Mouse (Mus musculus): ENCODE measurements around the gene Gm10271.

The Gm10271 gene

DNA sequence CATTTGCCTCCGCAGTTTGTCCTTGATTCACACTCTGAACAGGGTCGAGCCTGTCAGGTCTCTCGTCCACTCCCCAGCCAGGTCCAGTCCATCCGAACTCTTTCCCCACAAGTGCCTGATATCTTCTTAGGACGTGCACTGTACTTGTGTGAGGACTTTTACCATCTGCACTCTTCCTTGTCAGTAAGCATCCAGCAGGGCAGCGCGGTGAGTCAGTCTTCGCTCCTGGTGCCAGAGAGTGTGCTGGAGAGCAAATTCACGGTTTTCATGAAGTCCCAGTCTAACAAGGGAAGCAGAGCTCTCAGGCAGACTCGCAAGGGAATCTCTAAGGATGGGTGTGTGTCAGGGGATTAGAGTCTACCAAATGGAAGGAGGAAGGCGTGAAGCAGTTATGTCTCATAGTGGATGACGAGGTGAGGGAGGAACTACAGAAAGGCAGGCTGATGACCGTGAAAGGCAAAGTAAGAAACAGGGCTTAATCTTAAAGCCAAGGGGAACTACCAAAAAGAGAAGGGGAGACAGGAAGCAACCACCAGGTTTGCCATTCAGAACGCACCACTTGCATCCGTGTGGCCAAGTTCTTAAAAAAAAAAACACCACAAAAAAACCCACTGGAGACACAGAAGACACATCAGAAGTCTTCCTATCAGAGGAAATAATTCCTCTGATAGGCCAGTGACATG is 40.8 kb downstream of the Gm10271 start:
- DNase-seq, result no peak

DNA sequence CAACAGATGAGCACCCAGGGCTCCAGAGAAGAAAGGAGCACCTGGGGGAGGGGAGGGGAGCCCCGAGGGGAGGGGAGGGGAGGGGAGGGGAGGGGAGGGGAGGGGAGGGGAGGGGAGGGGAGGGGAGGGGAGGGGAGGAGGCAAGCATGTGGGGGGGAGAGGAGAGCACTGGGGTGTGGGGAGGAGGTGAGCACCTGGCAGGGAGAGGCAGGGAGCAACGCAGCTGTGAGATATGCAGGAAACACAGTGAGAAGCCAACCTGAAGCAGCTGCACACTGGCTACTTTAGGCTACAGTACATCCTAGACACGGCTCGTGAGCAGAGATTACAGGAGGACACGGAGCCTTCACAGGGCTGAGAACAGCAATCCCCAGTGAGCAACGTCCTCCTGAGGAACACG is 41.5 kb downstream of the Gm10271 start:
- peak; percentile 57 for DNase-seq

DNA sequence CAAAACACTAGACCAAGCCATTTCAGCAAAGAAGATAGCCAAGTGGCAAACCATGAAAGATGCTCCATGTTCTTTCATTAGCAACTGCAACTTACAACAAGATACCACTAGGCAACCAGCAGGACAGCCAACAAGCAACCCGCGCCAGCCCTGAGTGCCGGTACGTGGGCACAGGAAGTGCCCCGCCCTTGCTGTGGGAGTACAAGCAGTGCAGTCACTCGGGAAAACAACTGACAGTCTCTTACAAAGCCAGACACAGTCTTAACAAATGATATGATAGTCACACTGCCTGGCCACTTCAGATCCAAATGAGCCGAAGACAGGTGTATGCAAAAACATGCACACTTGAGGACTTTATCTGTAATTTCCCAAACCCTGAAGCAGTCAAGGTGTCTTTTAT is 41.9 kb downstream of the Gm10271 start:
- DNase-seq, result peak; percentile 66

DNA sequence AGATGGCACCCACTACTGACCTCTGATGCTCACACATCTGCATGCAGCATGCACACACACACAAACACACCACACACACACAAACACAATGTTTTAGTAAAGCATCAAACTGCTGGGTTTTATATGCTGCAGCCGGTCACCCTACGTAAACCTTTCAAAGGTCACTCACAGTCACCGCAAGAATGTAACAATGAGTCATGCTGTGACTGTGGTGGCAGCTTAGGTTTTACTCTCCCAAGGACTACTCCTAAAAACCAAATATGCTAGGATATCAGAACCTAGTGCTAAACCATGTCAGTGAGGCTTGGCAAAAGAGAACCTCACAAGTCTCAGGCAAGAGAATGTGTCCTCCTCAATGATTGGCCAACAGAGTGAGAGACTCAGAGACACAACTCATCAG is 43.6 kb downstream of the Gm10271 start:
- no peak for DNase-seq

DNA sequence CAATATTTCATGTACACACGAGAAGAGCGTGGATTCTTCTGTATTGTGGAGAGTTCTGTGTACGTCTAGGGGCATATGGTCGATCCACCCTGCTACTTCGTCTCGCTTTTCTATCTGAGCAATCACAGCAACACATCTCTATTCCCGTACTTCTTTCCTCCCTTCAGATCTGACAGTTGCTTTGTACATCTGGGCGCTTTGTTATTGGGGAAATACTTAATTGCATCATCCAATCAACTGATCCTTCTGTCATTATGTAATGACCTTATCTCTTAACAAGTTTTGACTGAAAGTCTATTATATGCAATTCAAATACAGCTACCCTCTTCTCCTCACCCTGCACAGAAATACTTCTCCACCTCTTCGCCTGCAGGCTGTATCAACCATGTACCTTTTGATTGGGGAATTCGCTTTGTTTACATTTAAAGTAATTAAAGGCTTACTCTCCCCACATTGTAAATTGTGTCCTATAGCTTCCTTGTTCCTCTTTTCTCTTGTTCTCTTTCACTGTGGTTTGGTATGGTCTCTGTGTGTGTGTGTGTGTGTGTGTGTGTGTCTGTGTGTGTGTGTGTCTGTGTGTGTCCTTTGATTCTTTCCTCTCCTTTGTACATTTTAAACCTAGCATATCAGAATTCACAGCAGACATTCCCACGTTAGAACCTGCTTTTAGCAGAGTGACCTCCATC is 45.8 kb downstream of the Gm10271 start:
- DNase-seq, result no peak

DNA sequence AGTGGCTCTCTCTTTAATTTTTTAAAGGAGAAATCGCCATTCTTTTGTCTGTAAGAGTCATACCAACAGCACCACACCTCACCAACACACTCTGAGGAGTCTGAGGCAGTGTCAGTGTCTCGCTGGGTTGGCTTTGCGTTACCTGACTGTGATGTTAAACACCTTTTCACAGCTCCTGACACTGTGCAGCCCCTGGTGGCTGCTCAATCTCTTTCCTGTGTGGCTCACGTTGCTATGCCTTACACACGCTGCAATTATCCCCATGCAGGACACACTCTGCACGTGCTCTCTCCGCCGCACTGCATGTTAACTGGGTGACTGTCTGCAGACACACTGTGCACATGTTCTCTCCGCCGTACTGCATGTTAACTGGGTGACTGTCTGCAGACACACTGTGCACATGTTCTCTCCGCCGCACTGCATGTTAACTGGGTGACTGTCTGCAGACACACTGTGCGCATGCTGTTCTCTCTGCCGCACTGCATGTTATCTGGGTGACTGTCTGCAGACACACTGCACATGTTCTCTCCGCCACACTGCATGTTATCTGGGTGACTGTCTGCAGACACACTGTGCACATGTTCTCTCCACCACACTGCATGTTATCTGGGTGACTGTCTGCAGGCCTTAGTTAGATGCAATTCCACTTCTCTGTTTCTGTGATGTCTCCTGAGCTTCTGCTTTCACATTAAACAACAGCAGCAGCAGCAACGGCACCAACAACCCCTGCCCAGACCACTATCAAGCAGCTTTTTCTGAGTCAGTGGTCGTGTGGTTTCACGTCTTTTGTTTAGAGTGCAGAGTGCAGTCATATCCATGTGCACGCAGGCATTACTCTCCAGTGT is 48.5 kb downstream of the Gm10271 start:
- DNase-seq, result peak; percentile 12

DNA sequence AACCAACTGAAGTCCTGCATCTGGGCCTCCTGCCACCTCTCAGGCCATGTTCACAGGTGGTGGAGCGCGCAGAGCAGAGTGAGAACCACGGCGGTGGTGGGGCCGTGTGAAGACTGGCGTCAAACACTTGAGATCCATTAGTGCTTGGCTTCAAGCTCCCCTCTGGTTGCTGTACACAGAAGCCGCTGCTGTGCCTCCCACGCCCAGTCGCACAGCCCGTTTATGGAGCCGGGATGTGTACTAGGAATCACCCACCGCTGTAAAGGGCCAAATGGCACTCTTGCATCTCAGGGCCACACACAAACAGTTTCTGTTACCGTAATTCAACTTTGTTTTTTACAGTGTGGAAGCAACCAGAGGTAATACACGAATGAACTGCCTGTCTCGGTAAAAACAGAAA is 50.2 kb downstream of the Gm10271 start:
- no peak for DNase-seq

DNA sequence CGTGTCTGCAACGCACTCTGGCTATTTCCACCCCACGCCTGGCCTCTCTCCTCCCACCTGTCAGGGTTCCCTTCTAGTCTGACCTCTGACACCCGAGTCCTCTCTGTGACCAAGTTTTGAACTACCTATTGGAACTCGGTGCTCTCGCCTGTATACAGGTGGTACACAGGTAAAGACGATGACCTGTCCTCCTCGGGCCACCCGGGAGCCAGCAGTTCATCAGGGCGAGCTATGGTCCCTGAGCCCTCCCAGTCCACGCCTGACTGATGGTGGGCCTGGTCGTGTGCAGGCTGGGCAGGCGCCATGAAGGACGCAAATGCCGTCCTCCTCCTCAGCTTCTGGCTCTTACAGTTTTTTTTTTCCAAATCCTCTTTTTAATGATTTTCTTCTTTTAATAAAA is 51.0 kb downstream of the Gm10271 start:
- no peak for DNase-seq

DNA sequence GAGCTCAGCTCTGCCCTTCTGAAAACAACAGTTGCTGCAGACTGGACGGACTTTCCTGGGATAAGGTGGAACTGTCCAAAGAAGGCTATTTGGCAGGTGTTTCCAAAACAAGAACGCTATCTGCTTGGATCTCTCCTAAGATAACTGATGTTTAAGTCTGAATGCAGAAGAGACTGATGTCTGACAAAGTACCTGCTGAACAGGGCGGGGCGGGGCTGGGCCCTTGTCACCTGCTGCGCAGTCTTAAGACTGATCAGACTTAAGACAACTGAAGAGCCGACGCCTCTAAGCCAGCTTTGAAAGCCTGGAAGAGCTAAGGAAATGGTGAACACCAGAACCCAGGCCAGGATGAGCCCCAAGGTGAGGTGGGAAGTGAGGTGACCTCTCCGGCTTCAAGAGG is 51.8 kb downstream of the Gm10271 start:
- no peak for DNase-seq

DNA sequence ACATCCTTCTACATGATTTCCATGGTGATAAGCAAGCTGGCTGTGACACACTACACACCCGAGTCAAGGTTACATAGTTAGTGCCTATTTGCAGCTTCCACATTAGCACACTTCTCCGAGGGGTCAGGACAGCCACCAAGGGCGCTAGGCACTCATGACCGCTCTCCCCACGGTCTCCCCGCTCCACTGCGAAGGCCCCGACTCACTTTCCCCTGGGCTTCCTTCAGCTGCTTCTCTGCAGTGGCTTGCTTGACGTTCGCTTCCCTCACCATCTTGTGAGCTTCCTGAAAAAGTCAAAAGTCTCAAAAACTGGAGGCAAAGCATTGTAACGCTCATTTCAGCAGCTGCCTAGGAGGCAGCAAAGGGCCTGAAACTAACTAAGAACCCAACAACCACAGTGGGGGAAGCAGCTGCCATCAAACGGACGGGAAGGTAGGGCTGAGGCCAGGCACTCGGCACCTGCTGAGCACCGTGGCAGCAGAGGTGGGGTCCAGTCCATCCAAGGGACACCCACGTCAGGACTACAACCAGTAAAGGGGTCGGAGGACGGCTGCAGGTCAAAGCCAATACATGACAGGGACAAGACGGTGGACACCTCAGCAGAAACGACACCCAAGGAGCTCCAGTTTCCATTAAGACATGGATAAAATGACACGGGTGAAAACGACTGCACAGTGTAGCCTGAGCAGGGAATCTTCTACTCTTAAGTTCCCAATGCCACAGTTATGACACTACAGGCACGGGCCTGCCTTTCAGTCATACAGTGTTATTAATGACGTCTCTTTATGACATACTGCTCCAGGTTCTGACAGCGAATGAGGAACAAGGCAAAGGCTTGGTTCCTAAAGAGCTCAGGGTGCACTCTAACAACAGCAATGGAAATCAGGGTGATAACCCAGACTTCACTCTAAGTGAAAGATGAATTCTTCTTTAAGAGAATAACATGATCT is 52.8 kb downstream of the Gm10271 start:
- peak; percentile 47 for DNase-seq

DNA sequence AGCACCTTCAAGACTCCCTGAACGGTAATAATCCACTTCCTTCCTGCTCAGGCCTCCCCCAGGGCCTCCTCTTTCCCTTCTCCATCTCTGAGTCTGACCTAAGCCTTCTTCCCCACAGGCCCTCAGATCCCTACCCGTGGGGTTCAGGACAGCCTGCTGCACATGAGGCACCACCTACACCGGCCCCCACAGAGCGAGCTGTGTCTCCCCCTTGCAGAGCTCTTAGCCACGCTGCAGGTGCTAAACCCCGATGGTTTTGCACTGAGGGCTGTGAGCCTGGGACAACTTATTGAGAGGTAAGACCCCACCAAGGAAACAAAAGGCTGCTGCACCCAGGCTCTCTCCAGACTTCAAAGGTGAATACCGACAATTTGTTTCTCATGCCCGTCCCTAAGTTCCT is 55.8 kb downstream of the Gm10271 start:
- peak; percentile 60 for DNase-seq

DNA sequence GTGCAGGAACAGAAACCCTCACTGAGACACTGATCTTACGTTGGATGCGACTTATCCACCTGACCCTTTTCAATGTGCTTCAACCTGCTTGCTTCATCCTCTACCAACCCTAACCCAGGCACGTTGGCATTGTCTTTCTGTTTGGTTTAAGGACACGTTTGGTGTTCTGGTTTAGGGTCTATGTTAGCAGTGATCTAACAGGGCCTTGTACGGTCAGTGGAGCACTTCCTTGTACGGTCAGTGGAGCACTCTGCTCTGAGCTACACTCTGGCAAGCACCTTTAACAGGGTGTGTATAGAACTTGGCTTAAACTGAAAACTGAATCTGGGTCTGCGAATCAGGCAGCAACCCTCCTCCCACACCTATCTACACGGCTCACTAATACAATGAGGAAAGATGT is 57.1 kb downstream of the Gm10271 start:
- no peak for DNase-seq

DNA sequence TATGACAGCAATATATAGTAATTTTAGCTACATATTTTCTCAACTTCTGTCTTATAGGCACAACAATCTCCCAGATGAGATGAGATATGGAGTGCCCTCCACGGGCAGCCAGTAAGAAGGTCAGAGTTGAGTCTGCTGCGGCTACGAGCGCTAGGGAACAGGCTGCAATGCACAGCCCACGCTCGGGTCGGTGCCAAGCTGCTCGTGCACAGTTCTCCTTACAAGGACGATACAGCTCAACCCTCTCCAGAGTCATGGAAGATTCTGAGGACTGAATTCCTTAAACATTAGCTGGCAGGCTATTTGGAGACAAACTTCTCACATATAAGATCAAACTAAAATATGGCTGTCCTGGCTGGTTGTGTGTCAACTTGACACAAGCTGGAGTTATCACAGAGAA is 57.8 kb downstream of the Gm10271 start:
- DNase-seq, result no peak

DNA sequence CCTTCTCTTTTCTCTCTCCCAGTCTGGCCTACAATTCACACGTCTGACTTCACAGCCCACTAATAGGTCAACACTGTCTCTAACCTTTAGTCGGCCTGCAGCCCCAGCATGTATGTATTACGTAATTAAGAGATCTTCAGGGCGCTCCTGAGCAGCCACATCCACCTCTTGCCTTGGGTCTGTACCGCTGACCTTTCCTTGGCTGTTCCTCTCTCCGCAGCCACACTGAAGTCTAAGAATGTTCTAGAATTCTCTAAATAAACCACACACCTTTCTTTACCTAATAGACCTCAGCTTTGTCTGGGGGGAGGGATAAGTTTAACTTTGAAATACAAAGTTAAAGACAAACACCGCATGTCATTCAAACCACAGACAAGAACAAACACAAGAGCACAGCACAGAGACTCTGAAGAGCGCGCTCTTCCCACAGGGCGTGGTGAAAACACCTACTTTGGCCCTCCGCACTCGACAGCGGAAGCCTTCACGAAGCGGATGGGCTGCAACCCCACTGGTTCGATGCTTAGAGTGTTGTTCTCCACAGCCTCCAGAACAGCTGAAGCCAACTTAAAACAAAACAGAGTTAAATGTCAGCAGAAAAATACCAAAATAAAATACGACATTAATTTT is 58.6 kb downstream of the Gm10271 start:
- peak; percentile 51 for DNase-seq

DNA sequence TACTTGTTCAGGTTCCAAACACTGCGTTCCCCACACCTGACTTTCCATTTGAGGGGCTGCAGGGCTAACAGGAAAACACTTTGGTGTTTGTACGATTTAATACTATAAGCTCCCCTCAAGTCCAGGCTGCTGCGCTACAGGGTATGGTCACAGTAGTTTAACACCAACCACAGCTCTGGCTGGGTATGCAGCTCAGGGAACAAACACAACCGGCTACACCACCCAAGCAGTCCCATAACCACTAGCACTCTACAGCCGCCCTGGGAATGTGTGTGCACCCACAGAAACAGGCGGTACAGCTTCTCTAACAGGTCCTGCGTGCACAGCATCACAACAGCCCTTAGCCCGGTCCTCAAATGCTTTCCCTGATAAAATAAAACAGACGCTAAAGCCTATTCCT is 59.6 kb downstream of the Gm10271 start:
- no peak for DNase-seq

DNA sequence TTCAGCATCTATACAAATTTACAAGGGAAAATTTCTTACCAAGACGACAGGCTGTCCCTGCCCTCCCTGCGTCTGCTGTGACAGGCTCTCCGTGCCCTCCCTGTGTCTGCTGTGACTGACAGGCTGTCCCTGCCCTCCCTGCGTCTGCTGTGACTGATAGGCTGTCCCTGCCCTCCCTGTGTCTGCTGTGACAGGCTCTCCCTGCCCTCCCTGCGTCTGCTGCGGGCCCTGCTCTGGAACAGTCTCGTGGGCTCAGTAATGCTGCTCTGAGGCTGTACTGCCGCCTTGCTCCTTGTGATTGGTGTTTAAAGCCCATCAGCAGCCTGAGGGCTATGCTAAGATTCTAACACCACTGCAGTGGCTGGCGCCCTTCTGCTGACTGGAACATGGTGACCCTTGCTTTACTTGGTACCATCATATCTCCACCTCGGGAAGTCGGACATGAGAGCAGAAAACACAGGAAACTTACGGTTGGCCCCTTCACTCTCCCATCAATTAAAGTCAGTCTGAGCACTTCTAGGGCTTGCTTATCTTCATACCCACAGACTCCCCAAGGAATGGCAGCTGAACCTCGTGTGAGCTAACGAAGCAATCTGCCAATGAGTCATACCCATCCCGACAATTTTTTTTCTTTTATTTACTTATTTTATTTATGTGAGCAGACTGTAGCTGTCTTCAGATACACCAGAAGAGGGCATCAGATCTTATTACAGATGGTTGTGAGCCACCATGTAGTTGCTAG is 63.3 kb downstream of the Gm10271 start:
- DNase-seq, result no peak

All from thymus, postnatal 4 days (tissue).